Mouse (Mus musculus): ENCODE results near the gene Donson. TPM values are rescaled to one million over a fixed set of nuclear protein-coding genes. Genes with fewer than 3 reads are reported as not detected.
A peak's percentile ranks its signal among the peaks of the same experiment; 100 is the strongest.
"Not testable (repeated sequence)": the region's sequence is repeated elsewhere in the genome, so short reads cannot be mapped to it uniquely, and the experiment has no call there.

The Donson gene
- total and polyA plus RNA-seq, 3 experiments: 2.4 to 4.9 (median 3.9) TPM

- intact Hi-C loops (cut with DNase I): loop anchor here (2.0 to 10.0 kb wide), 4 partner anchors 16 to 282 kb away; partner anchors contain the start of genes Donson and Tmem50b
Measured at GRCm38 (mm10) chr16:91646681-91647419, 41.7 kb downstream of the Donson start, which contains the start of gene Gart. Gart (minus strand) TSS chr16:91646952.

GRCm38 (mm10) chr16:91645995-91646602, 42.5 kb downstream of the Donson start:
- intact Hi-C loops (cut with DNase I): loop anchor here (2.0 to 10.0 kb wide), 4 partner anchors 17 to 281 kb away; partner anchors contain the start of genes Donson and Tmem50b
- DNase-seq: no peak
- H3K79me2 ChIP-seq (replicated peaks; ENCODE audit: control insufficient read depth, insufficient read depth, low read length): peaks cover 2% of the 10 kb centered on the region; the same call in 1 of the 2 replicates

More at GRCm38 (mm10) chr16:91646681-91647419, 41.7 kb downstream of the Donson start, which contains the start of gene Gart:
- TF ChIP-seq CTCF (IDR thresholded peaks at IDR 0.05): no peak
- TF ChIP-seq POLR2A (IDR thresholded peaks at IDR 0.05; ENCODE audit: insufficient read depth, low read depth, low read length): peak; percentile 99
- DNase-seq: peak; percentile 96 to 97
- peak within 1 kb of the TSS; percentile 75 for H3K4me3 ChIP-seq
- under 1% methylated on average over 59 of the region's 59 CpGs for WGBS
- no peaks in the 10 kb centered on the region for H3K27me3 ChIP-seq (ENCODE audit: control insufficient read depth, insufficient read depth, low read length)
- H3K27ac ChIP-seq: peak within 1 kb of the TSS; percentile 99
- peak within 1 kb of the TSS; percentile 93 for H3K9ac ChIP-seq (ENCODE audit: low read depth, low read length)
- peaks cover 9% of the 10 kb centered on the region for H3K36me3 ChIP-seq (ENCODE audit: control insufficient read depth, insufficient read depth, low read length)
- H3K79me2 ChIP-seq (replicated peaks; ENCODE audit: control insufficient read depth, insufficient read depth, low read length): peaks cover 2% of the 10 kb centered on the region; the same call in 1 of the 2 replicates
- peaks cover 6% of the 10 kb centered on the region for H3K4me1 ChIP-seq (ENCODE audit: control insufficient read depth, insufficient read depth, low read length)

GRCm38 (mm10) chr16:91645420-91645819, 43.1 kb downstream of the Donson start:
- not testable (repeated sequence) for H3K36me3 ChIP-seq (ENCODE audit: control insufficient read depth, insufficient read depth, low read length); H3K4me3 ChIP-seq; H3K9ac ChIP-seq (ENCODE audit: low read depth, low read length); H3K27ac ChIP-seq; H3K79me2 ChIP-seq (replicated peaks; ENCODE audit: control insufficient read depth, insufficient read depth, low read length); H3K27me3 ChIP-seq (ENCODE audit: control insufficient read depth, insufficient read depth, low read length); DNase-seq; H3K4me1 ChIP-seq (ENCODE audit: control insufficient read depth, insufficient read depth, low read length)
- WGBS: 57% methylated on average over 1 of the region's 2 CpGs
- intact Hi-C loops (cut with DNase I): loop anchor here (5.0 to 10.0 kb wide), 3 partner anchors 42 to 281 kb away; partner anchors contain the start of genes Donson and Tmem50b

More at GRCm38 (mm10) chr16:91645995-91646602, 42.5 kb downstream of the Donson start:
- H3K36me3 ChIP-seq (ENCODE audit: control insufficient read depth, insufficient read depth, low read length): peaks cover 6% of the 10 kb centered on the region
- H3K27me3 ChIP-seq (ENCODE audit: control insufficient read depth, insufficient read depth, low read length): no peaks in the 10 kb centered on the region
- H3K4me1 ChIP-seq (ENCODE audit: control insufficient read depth, insufficient read depth, low read length): peaks cover 6% of the 10 kb centered on the region
- no peak overlapping the region for H3K9ac ChIP-seq (ENCODE audit: low read depth, low read length)
- WGBS: 7% methylated on average over 11 of the region's 11 CpGs
- peak overlapping the region; percentile 75 for H3K4me3 ChIP-seq
- H3K27ac ChIP-seq: peak overlapping the region; percentile 99
- no peak for TF ChIP-seq EP300 (IDR thresholded peaks at IDR 0.05; ENCODE audit: insufficient read depth, low read depth, low read length)

GRCm38 (mm10) chr16:91644901-91645300, 43.7 kb downstream of the Donson start:
- Histone ChIP-seq H3K79me2 (replicated peaks; ENCODE audit: control insufficient read depth, insufficient read depth, low read length) (peaks cover 2% of the 10 kb centered on the region; the same call in 1 of the 2 replicates), H3K4me3 (no peak overlapping the region), H3K4me1 (ENCODE audit: control insufficient read depth, insufficient read depth, low read length) (peaks cover 6% of the 10 kb centered on the region), H3K27ac (no peak overlapping the region), H3K36me3 (ENCODE audit: control insufficient read depth, insufficient read depth, low read length) (peaks cover 3% of the 10 kb centered on the region), H3K27me3 (ENCODE audit: control insufficient read depth, insufficient read depth, low read length) (no peaks in the 10 kb centered on the region), H3K9ac (ENCODE audit: low read depth, low read length) (no peak overlapping the region)
- WGBS: 79% methylated on average over 2 of the region's 2 CpGs
- no peak for TF ChIP-seq EP300 (IDR thresholded peaks at IDR 0.05; ENCODE audit: insufficient read depth, low read depth, low read length)
- TF ChIP-seq POLR2A (IDR thresholded peaks at IDR 0.05; ENCODE audit: insufficient read depth, low read depth, low read length): no peak
- no peak for TF ChIP-seq CTCF (IDR thresholded peaks at IDR 0.05)
- no peak for DNase-seq
- intact Hi-C loops (cut with DNase I): loop anchor here (5.0 to 10.0 kb wide), 3 partner anchors 42 to 280 kb away; partner anchors contain the start of genes Donson and Tmem50b

GRCm38 (mm10) chr16:91640171-91640570, 48.4 kb downstream of the Donson start:
- Histone ChIP-seq H3K27me3 (ENCODE audit: control insufficient read depth, insufficient read depth, low read length) (no peaks in the 10 kb centered on the region), H3K36me3 (ENCODE audit: control insufficient read depth, insufficient read depth, low read length) (no peaks in the 10 kb centered on the region), H3K4me1 (ENCODE audit: control insufficient read depth, insufficient read depth, low read length) (no peaks in the 10 kb centered on the region), H3K4me3 (no peak overlapping the region), H3K27ac (no peak overlapping the region), H3K79me2 (replicated peaks; ENCODE audit: control insufficient read depth, insufficient read depth, low read length) (no peaks in the 10 kb centered on the region), H3K9ac (ENCODE audit: low read depth, low read length) (no peak overlapping the region)
- intact Hi-C loops (cut with DNase I): loop anchor here (10.0 kb wide), 1 partner anchor 275 kb away; no protein-coding TSS in a partner anchor
- no peak for DNase-seq
- TF ChIP-seq POLR2A (IDR thresholded peaks at IDR 0.05; ENCODE audit: insufficient read depth, low read depth, low read length) (no peak), EP300 (IDR thresholded peaks at IDR 0.05; ENCODE audit: insufficient read depth, low read depth, low read length) (no peak), CTCF (IDR thresholded peaks at IDR 0.05) (no peak)
- WGBS: 95% methylated on average over 8 of the region's 8 CpGs

- Histone ChIP-seq H3K27me3 (ENCODE audit: control insufficient read depth, insufficient read depth, low read length) (no peaks in the 10 kb centered on the region), H3K4me3 (no peak overlapping the region), H3K4me1 (ENCODE audit: control insufficient read depth, insufficient read depth, low read length) (no peaks in the 10 kb centered on the region), H3K27ac (no peak overlapping the region), H3K36me3 (ENCODE audit: control insufficient read depth, insufficient read depth, low read length) (no peaks in the 10 kb centered on the region), H3K79me2 (replicated peaks; ENCODE audit: control insufficient read depth, insufficient read depth, low read length) (no peaks in the 10 kb centered on the region), H3K9ac (ENCODE audit: low read depth, low read length) (no peak overlapping the region)
- DNase-seq: no peak
- TF ChIP-seq POLR2A (IDR thresholded peaks at IDR 0.05; ENCODE audit: insufficient read depth, low read depth, low read length): no peak
- no peak for TF ChIP-seq EP300 (IDR thresholded peaks at IDR 0.05; ENCODE audit: insufficient read depth, low read depth, low read length)
- TF ChIP-seq CTCF (IDR thresholded peaks at IDR 0.05): no peak
- intact Hi-C loops (cut with DNase I): loop anchor here (10.0 kb wide), 1 partner anchor 275 kb away; no protein-coding TSS in a partner anchor
- WGBS: 95% methylated on average over 2 of the region's 2 CpGs
Measured at GRCm38 (mm10) chr16:91639636-91640035, 48.9 kb downstream of the Donson start.
